Mouse (Mus musculus) olfactory bulb, adult 2 months (tissue): ENCODE results near the gene Erg.

Source experiments
- CTCF ChIP-seq: fragments of 200-500 bp; IDR thresholded peaks from 2 replicates; pipeline ENCODE4 v1.5.1; 2012; ENCODE audit warnings: low read depth, mild to moderate bottlenecking, low read length, moderate library complexity; ENCODE audit not compliant: insufficient read depth
- POLR2A ChIP-seq: fragments of 200-500 bp; IDR thresholded peaks from 2 replicates; pipeline ENCODE4 v1.6.1; 2012; ENCODE audit warnings: mild to moderate bottlenecking, low read depth, low read length, moderate library complexity; ENCODE audit not compliant: insufficient read depth

GRCm38 (mm10) chr16:95387008-95387407 lies 199.4 kb downstream of the Erg start:
- no peak for TF ChIP-seq CTCF
- TF ChIP-seq POLR2A = no peak
